Mouse (Mus musculus) olfactory bulb, adult 2 months (tissue): Measurements from ENCODE around the gene Dgkb.

Source experiments
- CTCF ChIP-seq: fragments of 200-500 bp; IDR thresholded peaks from 2 replicates; pipeline ENCODE4 v1.5.1; 2012; ENCODE audit warnings: low read depth, mild to moderate bottlenecking, low read length, moderate library complexity; ENCODE audit not compliant: insufficient read depth
- POLR2A ChIP-seq: fragments of 200-500 bp; IDR thresholded peaks from 2 replicates; pipeline ENCODE4 v1.6.1; 2012; ENCODE audit warnings: mild to moderate bottlenecking, low read depth, low read length, moderate library complexity; ENCODE audit not compliant: insufficient read depth

GRCm38 (mm10) chr12:38579191-38579817 lies 761.8 kb downstream of the Dgkb start:
- TF ChIP-seq CTCF: no peak
- no peak for TF ChIP-seq POLR2A
